Mouse (Mus musculus): Measurements from ENCODE around the gene Olfr722. TPM values are rescaled to one million over a fixed set of nuclear protein-coding genes. Genes with fewer than 3 reads are reported as not detected.
A peak's percentile ranks its signal among the peaks of the same experiment; 100 is the strongest.
"Not testable (repeated sequence)": the region's sequence is repeated elsewhere in the genome, so short reads cannot be mapped to it uniquely, and the experiment has no call there.

Olfr722 gene
- not detected in 2 replicates for total RNA-seq (2017)

- ATAC-seq (replicated peaks in 1 of 2; ENCODE audit: insufficient read depth in 1 of 2, low FRiP score in 2 of 2, low TSS enrichment in 1 of 2, low read depth in 1 of 2, poor library complexity in 2 of 2, severe bottlenecking in 2 of 2), result no peak
These were observed at the start of gene Olfr722 for GRCm38 (mm10) chr14:49901899-49902298. Gene Olfr722 (minus strand): TSS chr14:49901999.

- not testable (repeated sequence) for ATAC-seq (replicated peaks in 1 of 2; ENCODE audit: insufficient read depth in 1 of 2, low FRiP score in 2 of 2, low TSS enrichment in 1 of 2, low read depth in 1 of 2, poor library complexity in 2 of 2, severe bottlenecking in 2 of 2)
These were observed 29.9 kb upstream of the Olfr722 start, which contains the start of gene Olfr723 for GRCm38 (mm10) chr14:49931687-49932086. Gene Olfr723 (minus strand): TSS chr14:49931787.

- ATAC-seq (replicated peaks in 1 of 2; ENCODE audit: insufficient read depth in 1 of 2, low FRiP score in 2 of 2, low TSS enrichment in 1 of 2, low read depth in 1 of 2, poor library complexity in 2 of 2, severe bottlenecking in 2 of 2), result peak; percentile 49 to 56; a peak in 2 of 4 replicates
These were observed 41.4 kb downstream of the Olfr722 start for GRCm38 (mm10) chr14:49860387-49860786.

Other genes starting within 250 kb of the Olfr722 start
- 0.38 and 0.74 TPM in 2 replicates for gene Armh4, start 118.6 kb downstream of the Olfr722 start, total RNA-seq (2017)
- not detected in 2 replicates for gene Olfr723, start 29.8 kb upstream of the Olfr722 start, total RNA-seq (2017)
- gene Olfr724, start 61.3 kb upstream of the Olfr722 start, total RNA-seq (2017), result not detected in 2 replicates
- not detected in 2 replicates for gene Olfr725, start 138.4 kb upstream of the Olfr722 start, total RNA-seq (2017)
- gene Olfr726, start 189.0 kb upstream of the Olfr722 start, total RNA-seq (2017), result not detected in 2 replicates
- not detected in 2 replicates for gene Olfr727, start 221.2 kb upstream of the Olfr722 start, total RNA-seq (2017)
- not detected in 2 replicates for gene Olfr728, start 240.7 kb upstream of the Olfr722 start, total RNA-seq (2017)